Mouse (Mus musculus) liver, postnatal 0 days (tissue): Measurements from ENCODE around the gene 4930544D05Rik.

Source experiments
- CTCF ChIP-seq: sonication (generic); IDR thresholded peaks from 2 replicates; pipeline ENCODE4 v1.5.1; 2016; ENCODE audit warnings: antibody characterized with exemption, low read depth
- EP300 ChIP-seq: IDR thresholded peaks from 2 replicates; pipeline ENCODE4 v1.6.1; 2016; ENCODE audit warnings: antibody characterized with exemption, low read depth, mild to moderate bottlenecking

GRCm38 (mm10) chr11:70582196-70582595 lies 33.5 kb upstream of the 4930544D05Rik start:
- no peak for TF ChIP-seq EP300
- TF ChIP-seq CTCF: no peak
